Mouse (Mus musculus): ENCODE data around the gene Tspan2. TPM values are rescaled to one million over a fixed set of nuclear protein-coding genes. Genes with fewer than 3 reads are reported as not detected.

Tspan2 gene
- polyA plus RNA-seq, 1 experiment from 2014 or later, result 10.3 TPM

GRCm38 (mm10) chr3:102717586-102718285 lies 16.6 kb upstream of the Tspan2 start:
- no peaks in the 10 kb centered on the region for H3K4me1 ChIP-seq
- no peak overlapping the region for H3K4me2 ChIP-seq (replicated peaks)
- H3K27ac ChIP-seq, result no peak overlapping the region
- H3K9ac ChIP-seq, result no peak overlapping the region
- H3K27me3 ChIP-seq (replicated peaks), result 0 out of 2 replicates have a peak, but pooled peaks cover 3% of the 10 kb centered on the region
- no peaks in the 10 kb centered on the region for H3K36me3 ChIP-seq
- ATAC-seq (ENCODE audit: low FRiP score, low read depth), result no peak
- H3K9me3 ChIP-seq, result no peaks in the 10 kb centered on the region
- WGBS, result 63% methylated on average over 3 of the region's 3 CpGs
- H3K4me3 ChIP-seq, result no peak overlapping the region

DNA sequence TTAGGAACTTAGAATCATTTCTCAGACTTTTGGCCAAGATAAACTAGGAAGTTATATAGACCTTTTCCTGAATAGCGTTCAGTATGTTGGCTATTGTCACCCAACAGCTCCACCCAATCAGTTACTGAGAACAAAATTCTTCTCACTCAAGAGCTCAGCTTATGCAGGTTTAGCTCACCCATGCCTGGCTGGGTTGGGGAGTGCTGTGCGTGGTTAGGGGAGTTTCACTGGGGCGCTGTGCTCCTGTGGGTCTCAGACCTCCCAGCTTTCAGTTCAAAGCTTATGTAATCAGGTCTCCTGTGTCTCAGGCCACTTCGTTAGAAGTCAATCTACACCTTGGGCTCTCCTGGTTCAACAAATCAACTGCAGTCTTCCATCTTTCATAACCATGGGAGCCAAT lies 11.2 kb upstream of the Tspan2 start:
- no peak for ATAC-seq (ENCODE audit: low FRiP score, low read depth)
- H3K4me2 ChIP-seq (replicated peaks), result no peak overlapping the region
- H3K27me3 ChIP-seq (replicated peaks), result no peaks in the 10 kb centered on the region
- peaks cover 3% of the 10 kb centered on the region; the same call in 1 of the 2 replicates for H3K4me1 ChIP-seq
- no peak overlapping the region for H3K4me3 ChIP-seq
- H3K9ac ChIP-seq, result no peak overlapping the region
- H3K27ac ChIP-seq, result no peak overlapping the region
- H3K36me3 ChIP-seq, result no peaks in the 10 kb centered on the region
- 73% methylated on average over 4 of the region's 4 CpGs for WGBS
- H3K9me3 ChIP-seq, result no peaks in the 10 kb centered on the region

DNA sequence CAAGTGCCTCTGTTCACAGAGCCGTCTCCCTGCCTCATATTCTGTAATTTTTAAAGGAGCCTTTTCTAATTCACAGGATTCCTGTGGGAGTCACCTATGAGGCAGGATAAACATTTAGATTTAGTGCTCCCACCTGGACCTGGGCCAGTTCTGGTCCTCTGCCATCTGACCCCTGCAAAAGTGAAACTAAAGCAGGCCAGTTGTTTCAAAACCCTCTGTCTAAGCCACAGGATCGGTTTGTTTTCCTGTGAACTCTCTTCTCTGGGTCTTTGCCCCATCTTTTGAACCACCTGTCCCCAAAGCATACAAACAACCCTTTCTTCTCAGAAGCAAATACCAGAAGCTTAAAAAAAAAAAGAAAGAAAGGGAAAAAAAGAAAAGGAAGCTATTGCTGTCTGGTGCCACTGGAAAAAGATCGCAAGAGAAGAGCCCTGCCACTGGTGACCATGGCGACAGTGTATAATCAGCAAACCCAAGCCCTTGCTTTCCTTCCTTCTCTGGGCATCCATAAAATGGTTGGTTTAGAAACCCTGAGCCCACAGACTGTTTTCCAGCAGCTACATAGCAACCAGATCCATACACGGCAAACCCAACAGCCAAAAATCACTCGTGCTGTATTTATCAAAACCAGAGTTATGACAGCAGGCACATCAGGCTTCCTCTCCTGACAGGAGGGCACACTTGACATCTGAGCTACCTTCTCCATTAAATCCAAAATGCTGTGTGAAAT lies 10.3 kb upstream of the Tspan2 start:
- Histone ChIP-seq H3K4me2 (replicated peaks) (0 out of 2 replicates have a peak overlapping the region, but pooled peaks have one; percentile 2), H3K36me3 (no peaks in the 10 kb centered on the region), H3K27ac (no peak overlapping the region), H3K4me3 (no peak overlapping the region), H3K9me3 (no peaks in the 10 kb centered on the region), H3K4me1 (peaks cover 3% of the 10 kb centered on the region; the same call in 1 of the 2 replicates), H3K9ac (no peak overlapping the region), H3K27me3 (replicated peaks) (no peaks in the 10 kb centered on the region)
- 64% methylated on average over 6 of the region's 6 CpGs for WGBS
- ATAC-seq (ENCODE audit: low FRiP score, low read depth), result no peak

DNA sequence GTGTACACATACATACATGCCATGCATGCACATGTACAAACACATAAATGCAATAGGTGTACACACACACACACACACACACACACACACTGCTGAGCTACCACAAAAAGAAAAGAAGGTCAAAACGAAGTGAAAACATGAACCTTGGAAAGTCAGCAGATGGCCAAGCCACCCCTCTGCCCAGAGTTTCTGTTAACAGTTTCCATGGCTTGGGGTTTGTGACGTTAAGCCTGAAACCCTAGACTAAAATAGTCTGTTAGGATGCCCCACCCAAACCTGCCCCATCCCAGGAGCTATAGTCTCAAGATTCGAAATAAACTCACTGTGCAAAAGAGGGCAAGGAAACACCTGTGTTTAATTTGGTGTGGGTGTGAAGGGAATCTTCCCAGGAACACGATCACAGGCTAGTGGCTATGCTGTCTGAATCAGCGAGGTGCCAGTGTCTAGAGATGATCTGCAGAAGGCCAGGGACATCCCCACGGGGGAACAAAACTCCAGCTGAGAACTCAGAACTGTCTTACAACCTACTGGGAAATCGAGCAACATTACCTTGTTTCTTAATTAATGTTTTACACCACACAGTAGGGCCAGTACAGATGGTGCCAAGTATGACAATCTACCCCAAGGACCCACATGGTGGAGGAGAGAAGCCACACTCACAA lies 9.4 kb upstream of the Tspan2 start:
- no peak overlapping the region for H3K4me2 ChIP-seq (replicated peaks)
- no peaks in the 10 kb centered on the region for H3K36me3 ChIP-seq
- H3K4me1 ChIP-seq, result peaks cover 3% of the 10 kb centered on the region; the same call in 1 of the 2 replicates
- no peak overlapping the region for H3K4me3 ChIP-seq
- H3K9ac ChIP-seq, result no peak overlapping the region
- no peak overlapping the region for H3K27ac ChIP-seq
- no peaks in the 10 kb centered on the region for H3K27me3 ChIP-seq (replicated peaks)
- 75% methylated on average over 7 of the region's 7 CpGs for WGBS
- ATAC-seq (ENCODE audit: low FRiP score, low read depth), result no peak
- H3K9me3 ChIP-seq, result no peaks in the 10 kb centered on the region

GRCm38 (mm10) chr3:102729416-102729815 lies 4.9 kb upstream of the Tspan2 start:
- WGBS, result 65% methylated on average over 5 of the region's 5 CpGs
- Histone ChIP-seq H3K9me3 (no peaks in the 10 kb centered on the region), H3K4me3 (no peak overlapping the region)

GRCm38 (mm10) chr3:102731112-102731511 lies 3.2 kb upstream of the Tspan2 start:
- Histone ChIP-seq H3K4me2 (replicated peaks) (no peak overlapping the region), H3K27me3 (replicated peaks) (peaks cover 3% of the 10 kb centered on the region; the same call in 1 of the 2 replicates)
- no peak for ATAC-seq (ENCODE audit: low FRiP score, low read depth)

More at GRCm38 (mm10) chr3:102729416-102729815, 4.9 kb upstream of the Tspan2 start:
- Histone ChIP-seq H3K9ac (no peak overlapping the region), H3K4me1 (peaks cover 3% of the 10 kb centered on the region; the same call in 1 of the 2 replicates), H3K27me3 (replicated peaks) (peaks cover 3% of the 10 kb centered on the region; the same call in 1 of the 2 replicates), H3K27ac (no peak overlapping the region), H3K4me2 (replicated peaks) (no peak overlapping the region), H3K36me3 (no peaks in the 10 kb centered on the region)
- ATAC-seq (ENCODE audit: low FRiP score, low read depth), result no peak

DNA sequence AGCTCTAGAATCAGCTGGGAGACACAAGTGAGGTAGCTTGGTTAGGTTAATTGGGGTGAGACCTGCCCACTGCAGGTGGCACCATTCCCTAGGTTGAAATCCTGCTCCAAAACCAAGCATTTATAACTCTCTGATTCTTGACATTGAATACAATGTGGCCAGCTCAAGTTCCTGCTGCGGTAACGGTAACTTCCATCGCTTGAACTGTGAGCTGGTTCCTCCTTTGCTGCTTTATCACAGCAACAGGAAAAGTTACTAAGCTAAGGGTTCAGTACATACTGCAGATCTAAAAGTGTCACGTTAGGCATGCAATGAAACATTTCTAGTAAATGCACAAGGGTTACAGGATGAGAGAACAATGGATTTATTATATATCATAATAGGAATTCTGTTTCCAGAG lies 1.7 kb upstream of the Tspan2 start:
- no peak overlapping the region for H3K27ac ChIP-seq
- no peak overlapping the region for H3K4me3 ChIP-seq
- H3K4me1 ChIP-seq, result peaks cover 9% of the 10 kb centered on the region
- no peak overlapping the region for H3K4me2 ChIP-seq (replicated peaks)
- no peak for ATAC-seq (ENCODE audit: low FRiP score, low read depth)
- H3K36me3 ChIP-seq, result no peaks in the 10 kb centered on the region
- H3K27me3 ChIP-seq (replicated peaks), result peaks cover 3% of the 10 kb centered on the region; the same call in 1 of the 2 replicates
- no peak overlapping the region for H3K9ac ChIP-seq
- WGBS, result 92% methylated on average over 4 of the region's 4 CpGs
- no peaks in the 10 kb centered on the region for H3K9me3 ChIP-seq

More at GRCm38 (mm10) chr3:102731112-102731511, 3.2 kb upstream of the Tspan2 start:
- 78% methylated on average over 3 of the region's 3 CpGs for WGBS
- Histone ChIP-seq H3K9me3 (no peaks in the 10 kb centered on the region), H3K4me3 (no peak overlapping the region), H3K9ac (no peak overlapping the region), H3K27ac (no peak overlapping the region), H3K36me3 (no peaks in the 10 kb centered on the region), H3K4me1 (peaks cover 9% of the 10 kb centered on the region)

GRCm38 (mm10) chr3:102733050-102733449 lies 1.3 kb upstream of the Tspan2 start:
- no peak overlapping the region for H3K4me2 ChIP-seq (replicated peaks)
- ATAC-seq (ENCODE audit: low FRiP score, low read depth), result no peak
- H3K4me1 ChIP-seq, result peaks cover 9% of the 10 kb centered on the region
- no peaks in the 10 kb centered on the region for H3K36me3 ChIP-seq
- no peak overlapping the region for H3K27ac ChIP-seq
- H3K9me3 ChIP-seq, result no peaks in the 10 kb centered on the region
- H3K4me3 ChIP-seq, result no peak overlapping the region
- H3K27me3 ChIP-seq (replicated peaks), result peaks cover 3% of the 10 kb centered on the region; the same call in 1 of the 2 replicates
- H3K9ac ChIP-seq, result no peak overlapping the region
- WGBS, result 90% methylated on average over 3 of the region's 3 CpGs

GRCm38 (mm10) chr3:102733936-102734312 lies 405 bp upstream of the Tspan2 start:
- no peak for ATAC-seq (ENCODE audit: low FRiP score, low read depth)
- H3K27ac ChIP-seq, result no peak overlapping the region
- 0 out of 2 replicates have a peak overlapping the region, but pooled peaks have one; percentile 62 for H3K9ac ChIP-seq
- peak overlapping the region; percentile 76 for H3K4me2 ChIP-seq (replicated peaks)
- peaks cover 9% of the 10 kb centered on the region for H3K4me1 ChIP-seq
- no peaks in the 10 kb centered on the region for H3K36me3 ChIP-seq
- 40% methylated on average over 6 of the region's 6 CpGs for WGBS
- H3K4me3 ChIP-seq, result peak overlapping the region; percentile 50
- peaks cover 3% of the 10 kb centered on the region; the same call in 1 of the 2 replicates for H3K27me3 ChIP-seq (replicated peaks)
- no peaks in the 10 kb centered on the region for H3K9me3 ChIP-seq

DNA sequence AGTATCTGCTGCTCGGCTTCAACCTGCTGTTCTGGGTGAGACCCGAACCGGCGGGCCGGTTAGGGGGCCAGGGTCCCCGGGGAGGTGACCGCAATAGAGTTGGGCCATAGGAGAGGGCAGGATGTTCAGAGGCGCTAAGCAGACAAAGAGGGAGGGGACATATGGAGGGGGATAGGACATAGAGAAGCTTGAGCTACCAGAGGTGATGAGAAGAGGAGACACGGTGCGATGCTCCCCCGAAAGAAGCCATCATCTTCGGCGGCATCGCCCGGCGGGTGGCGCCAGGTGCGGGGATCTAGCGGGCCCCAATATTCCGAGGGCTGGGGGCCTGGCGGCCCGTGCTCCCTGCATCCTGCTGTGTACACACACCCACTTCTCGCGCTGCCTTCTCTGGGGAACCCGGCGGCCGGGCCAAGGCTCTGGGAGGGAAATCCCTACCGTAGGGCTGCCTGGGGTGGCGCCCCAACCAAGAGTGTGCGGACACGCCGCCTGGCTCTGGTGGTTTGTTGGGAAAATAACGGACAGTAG lies 766 bp downstream of the Tspan2 start:
- Histone ChIP-seq H3K27ac (no peak overlapping the region), H3K4me2 (replicated peaks) (peak overlapping the region; percentile 76), H3K9me3 (no peaks in the 10 kb centered on the region), H3K4me3 (peak overlapping the region; percentile 50), H3K4me1 (peaks cover 9% of the 10 kb centered on the region), H3K9ac (peak overlapping the region; percentile 62), H3K27me3 (replicated peaks) (peaks cover 3% of the 10 kb centered on the region; the same call in 1 of the 2 replicates), H3K36me3 (no peaks in the 10 kb centered on the region)
- ATAC-seq (ENCODE audit: low FRiP score, low read depth), result peak; percentile 86
- under 1% methylated on average over 33 of the region's 33 CpGs for WGBS

DNA sequence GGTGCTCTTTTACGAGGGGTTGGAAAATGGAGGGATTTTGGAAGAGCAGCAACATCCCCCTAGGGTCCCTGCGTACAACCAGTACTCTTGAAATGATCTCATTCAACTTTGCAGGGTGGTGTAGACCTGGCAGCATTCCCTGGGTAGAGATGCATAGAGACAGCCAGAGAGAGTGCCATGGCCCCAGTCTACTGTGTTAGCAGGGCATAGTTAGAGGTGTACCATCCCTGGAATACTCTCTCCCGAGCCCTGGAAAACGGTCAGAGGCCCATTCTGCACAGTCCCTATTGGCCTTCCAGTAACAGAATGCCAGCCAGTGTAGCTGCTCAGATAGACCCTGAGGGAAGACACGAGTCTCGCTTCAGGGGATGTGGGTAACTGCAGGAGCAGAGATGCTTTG lies 1.3 kb downstream of the Tspan2 start:
- 52% methylated on average over 6 of the region's 6 CpGs for WGBS
- Histone ChIP-seq H3K9ac (peak overlapping the region; percentile 62), H3K4me3 (peak overlapping the region; percentile 50), H3K27me3 (replicated peaks) (peaks cover 3% of the 10 kb centered on the region; the same call in 1 of the 2 replicates), H3K36me3 (no peaks in the 10 kb centered on the region), H3K27ac (no peak overlapping the region), H3K9me3 (no peaks in the 10 kb centered on the region), H3K4me2 (replicated peaks) (peak overlapping the region; percentile 76), H3K4me1 (peaks cover 9% of the 10 kb centered on the region)
- peak; percentile 10; the same call in 1 of the 2 replicates for ATAC-seq (ENCODE audit: low FRiP score, low read depth)
